Mouse (Mus musculus): ENCODE data around the gene Fbxl17. TPM values are rescaled to one million over a fixed set of nuclear protein-coding genes. Genes with fewer than 3 reads are reported as not detected.

Gene Fbxl17
- polyA plus RNA-seq, 1 experiment from 2014 or later = 4.4 TPM

GRCm38 (mm10) chr17:63107515-63107914 lies 392.3 kb downstream of the Fbxl17 start:
- no peak overlapping the region for H3K27ac ChIP-seq
- no peak for DNase-seq (ENCODE audit: low spot score)

GRCm38 (mm10) chr17:63095553-63095952 lies 404.3 kb downstream of the Fbxl17 start:
- no peaks in the 10 kb centered on the region for H3K27me3 ChIP-seq (ENCODE audit: low read depth, poor library complexity, severe bottlenecking)
- no peaks in the 10 kb centered on the region for H3K9me3 ChIP-seq (replicated peaks)
- DNase-seq (ENCODE audit: low spot score) = no peak
- WGBS = 70% methylated on average over 2 of the region's 2 CpGs
- no peak overlapping the region for H3K4me3 ChIP-seq
- H3K4me1 ChIP-seq = no peaks in the 10 kb centered on the region
- H3K27ac ChIP-seq = no peak overlapping the region
- no peaks in the 10 kb centered on the region for H3K36me3 ChIP-seq

More at GRCm38 (mm10) chr17:63107515-63107914, 392.3 kb downstream of the Fbxl17 start:
- H3K4me3 ChIP-seq = no peak overlapping the region
- H3K4me1 ChIP-seq = no peaks in the 10 kb centered on the region
- no peaks in the 10 kb centered on the region for H3K27me3 ChIP-seq (ENCODE audit: low read depth, poor library complexity, severe bottlenecking)
- WGBS = 82% methylated on average over 4 of the region's 4 CpGs
- no peaks in the 10 kb centered on the region for H3K9me3 ChIP-seq (replicated peaks)
- no peaks in the 10 kb centered on the region for H3K36me3 ChIP-seq

- no peak overlapping the region for H3K4me3 ChIP-seq
- H3K27me3 ChIP-seq (ENCODE audit: low read depth, poor library complexity, severe bottlenecking) = no peaks in the 10 kb centered on the region
- no peaks in the 10 kb centered on the region for H3K4me1 ChIP-seq
- no peaks in the 10 kb centered on the region for H3K9me3 ChIP-seq (replicated peaks)
- H3K27ac ChIP-seq = no peak overlapping the region
- whole genome bisulfite sequencing = 87% methylated on average over 4 of the region's 4 CpGs
- no peaks in the 10 kb centered on the region for H3K36me3 ChIP-seq
- no peak for DNase-seq (ENCODE audit: low spot score)
Measured at GRCm38 (mm10) chr17:63095017-63095416, 404.8 kb downstream of the Fbxl17 start.

DNA sequence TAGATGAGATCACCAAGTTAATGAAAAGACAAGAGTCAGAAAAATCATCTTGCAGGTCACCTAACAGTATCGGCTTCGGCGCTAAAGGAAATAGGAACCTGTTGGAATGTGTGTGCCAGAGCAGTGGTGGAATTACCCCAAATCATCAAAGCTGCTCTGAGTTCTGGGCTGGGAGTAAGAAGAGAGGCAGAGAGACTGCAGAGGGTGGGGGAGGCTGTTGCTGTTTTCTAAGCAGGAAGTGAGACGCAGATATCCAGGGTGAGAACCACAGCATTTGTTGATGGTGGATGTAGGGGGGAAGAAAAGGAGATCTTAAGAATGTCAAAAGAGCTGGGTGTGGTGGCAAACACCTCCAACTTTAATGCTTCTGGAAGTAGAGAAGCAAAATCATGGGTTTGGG lies 406.6 kb downstream of the Fbxl17 start:
- Histone ChIP-seq H3K27me3 (ENCODE audit: low read depth, poor library complexity, severe bottlenecking) (no peaks in the 10 kb centered on the region), H3K4me1 (no peaks in the 10 kb centered on the region), H3K27ac (no peak overlapping the region), H3K36me3 (no peaks in the 10 kb centered on the region), H3K9me3 (replicated peaks) (no peaks in the 10 kb centered on the region), H3K4me3 (no peak overlapping the region)
- 73% methylated on average over 4 of the region's 4 CpGs for WGBS
- no peak for DNase-seq (ENCODE audit: low spot score)

- Histone ChIP-seq H3K27me3 (ENCODE audit: low read depth, poor library complexity, severe bottlenecking) (no peaks in the 10 kb centered on the region), H3K27ac (no peak overlapping the region), H3K36me3 (no peaks in the 10 kb centered on the region), H3K4me3 (no peak overlapping the region), H3K9me3 (replicated peaks) (no peaks in the 10 kb centered on the region), H3K4me1 (no peaks in the 10 kb centered on the region)
- DNase-seq (ENCODE audit: low spot score) = no peak
- 76% methylated on average over 6 of the region's 6 CpGs for WGBS
Measured at GRCm38 (mm10) chr17:63092774-63093173, 407.0 kb downstream of the Fbxl17 start.

- 88% methylated on average over 3 of the region's 3 CpGs for WGBS
- DNase-seq (ENCODE audit: low spot score) = no peak
- no peaks in the 10 kb centered on the region for H3K9me3 ChIP-seq (replicated peaks)
- no peaks in the 10 kb centered on the region for H3K27me3 ChIP-seq (ENCODE audit: low read depth, poor library complexity, severe bottlenecking)
- H3K4me3 ChIP-seq = no peak overlapping the region
- H3K27ac ChIP-seq = no peak overlapping the region
- H3K36me3 ChIP-seq = no peaks in the 10 kb centered on the region
- no peaks in the 10 kb centered on the region for H3K4me1 ChIP-seq
Measured at GRCm38 (mm10) chr17:63090112-63090511, 409.7 kb downstream of the Fbxl17 start.

GRCm38 (mm10) chr17:63087265-63087664 lies 412.6 kb downstream of the Fbxl17 start:
- H3K27ac ChIP-seq = no peak overlapping the region
- no peaks in the 10 kb centered on the region for H3K9me3 ChIP-seq (replicated peaks)
- no peak overlapping the region for H3K4me3 ChIP-seq
- H3K4me1 ChIP-seq = no peaks in the 10 kb centered on the region
- 91% methylated on average over 10 of the region's 10 CpGs for WGBS
- H3K27me3 ChIP-seq (ENCODE audit: low read depth, poor library complexity, severe bottlenecking) = no peaks in the 10 kb centered on the region
- no peak for DNase-seq (ENCODE audit: low spot score)
- H3K36me3 ChIP-seq = no peaks in the 10 kb centered on the region

DNA sequence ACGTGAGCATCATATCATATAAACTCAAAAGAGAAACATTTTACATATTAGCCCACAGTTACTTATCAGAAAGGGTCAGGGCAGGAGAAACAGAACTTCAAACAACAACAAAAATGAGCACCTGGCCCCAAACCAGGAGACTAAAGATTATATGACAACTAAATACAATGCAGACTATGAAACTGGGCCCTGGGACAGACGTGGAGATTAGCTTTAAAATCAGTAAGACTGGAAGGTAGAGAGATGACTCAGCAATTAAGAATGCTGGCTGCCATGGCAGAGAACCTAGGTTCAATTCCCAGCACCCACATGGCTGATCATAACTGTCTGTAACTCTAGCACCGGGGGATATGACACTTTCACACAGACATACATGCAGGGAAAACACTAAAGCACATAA lies 413.3 kb downstream of the Fbxl17 start:
- H3K27ac ChIP-seq = no peak overlapping the region
- WGBS = 80% methylated on average over 3 of the region's 3 CpGs

DNA sequence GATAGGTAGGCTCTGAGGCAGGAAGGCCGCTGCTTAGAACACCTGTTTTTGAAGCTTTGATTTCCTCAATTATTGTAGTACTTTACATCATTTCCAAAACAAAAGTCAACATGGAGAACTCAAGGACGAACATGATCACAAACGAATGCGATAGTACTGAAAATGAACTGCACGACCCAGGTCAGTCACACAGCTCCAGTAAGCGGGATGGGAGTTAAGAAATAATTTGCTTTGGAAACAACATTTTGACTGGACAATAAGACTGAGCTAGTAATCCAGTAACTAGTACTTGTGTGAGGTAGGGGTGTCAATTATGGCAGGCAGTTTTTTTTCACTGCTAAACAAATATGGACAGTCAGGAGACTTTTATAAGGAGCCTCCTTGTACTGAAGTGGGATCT lies 414.6 kb downstream of the Fbxl17 start:
- H3K4me1 ChIP-seq = peaks cover 7% of the 10 kb centered on the region; the same call in 1 of the 2 replicates
- H3K27me3 ChIP-seq (ENCODE audit: low read depth, poor library complexity, severe bottlenecking) = no peaks in the 10 kb centered on the region
- no peak overlapping the region for H3K27ac ChIP-seq
- DNase-seq (ENCODE audit: low spot score) = no peak
- H3K4me3 ChIP-seq = no peak overlapping the region
- no peaks in the 10 kb centered on the region for H3K9me3 ChIP-seq (replicated peaks)
- H3K36me3 ChIP-seq = no peaks in the 10 kb centered on the region
- 93% methylated on average over 6 of the region's 6 CpGs for WGBS

More for the DNA sequence above, 413.3 kb downstream of the Fbxl17 start:
- DNase-seq (ENCODE audit: low spot score) = no peak
- H3K4me3 ChIP-seq = no peak overlapping the region
- H3K27me3 ChIP-seq (ENCODE audit: low read depth, poor library complexity, severe bottlenecking) = no peaks in the 10 kb centered on the region
- no peaks in the 10 kb centered on the region for H3K36me3 ChIP-seq
- no peaks in the 10 kb centered on the region for H3K9me3 ChIP-seq (replicated peaks)
- peaks cover 3% of the 10 kb centered on the region; the same call in 1 of the 2 replicates for H3K4me1 ChIP-seq

- no peaks in the 10 kb centered on the region for H3K36me3 ChIP-seq
- H3K27me3 ChIP-seq (ENCODE audit: low read depth, poor library complexity, severe bottlenecking) = peaks cover 15% of the 10 kb centered on the region; the same call in 1 of the 2 replicates
- H3K9me3 ChIP-seq (replicated peaks) = no peaks in the 10 kb centered on the region
- H3K4me3 ChIP-seq = no peak overlapping the region
- DNase-seq (ENCODE audit: low spot score) = no peak
- H3K4me1 ChIP-seq = peaks cover 29% of the 10 kb centered on the region
- no peak overlapping the region for H3K27ac ChIP-seq
- WGBS = 88% methylated on average over 5 of the region's 5 CpGs
Measured at GRCm38 (mm10) chr17:63079087-63079486, 420.7 kb downstream of the Fbxl17 start.

DNA sequence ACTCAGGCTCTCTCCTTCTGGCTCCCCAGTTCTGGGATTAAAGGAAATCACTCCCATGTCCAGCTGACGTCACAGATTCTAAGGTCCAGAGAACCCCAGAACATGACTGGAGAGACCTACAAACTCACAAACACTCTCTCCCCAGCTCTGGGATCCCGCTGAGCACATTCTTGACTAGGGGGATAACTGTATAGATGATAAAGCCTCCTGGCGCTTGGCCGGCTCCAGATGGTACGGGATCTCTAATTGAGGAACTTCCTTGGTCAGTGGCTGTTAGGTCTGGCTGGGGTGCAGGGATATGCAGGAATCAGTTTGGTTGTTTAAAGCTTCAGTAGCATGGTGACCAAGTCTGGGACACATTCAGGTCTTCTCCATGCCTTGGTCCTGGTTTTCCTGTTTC lies 422.3 kb downstream of the Fbxl17 start:
- H3K4me1 ChIP-seq = peaks cover 29% of the 10 kb centered on the region
- no peaks in the 10 kb centered on the region for H3K36me3 ChIP-seq
- DNase-seq (ENCODE audit: low spot score) = no peak
- H3K27me3 ChIP-seq (ENCODE audit: low read depth, poor library complexity, severe bottlenecking) = peaks cover 15% of the 10 kb centered on the region; the same call in 1 of the 2 replicates
- H3K4me3 ChIP-seq = no peak overlapping the region
- H3K27ac ChIP-seq = no peak overlapping the region
- no peaks in the 10 kb centered on the region for H3K9me3 ChIP-seq (replicated peaks)
- 40% methylated on average over 5 of the region's 5 CpGs for WGBS

- WGBS = 12% methylated on average over 8 of the region's 8 CpGs
- H3K36me3 ChIP-seq = no peaks in the 10 kb centered on the region
- H3K4me1 ChIP-seq = peaks cover 28% of the 10 kb centered on the region
- H3K9me3 ChIP-seq (replicated peaks) = no peaks in the 10 kb centered on the region
- H3K27me3 ChIP-seq (ENCODE audit: low read depth, poor library complexity, severe bottlenecking) = peaks cover 15% of the 10 kb centered on the region; the same call in 1 of the 2 replicates
- no peak overlapping the region for H3K27ac ChIP-seq
- no peak overlapping the region for H3K4me3 ChIP-seq
- DNase-seq (ENCODE audit: low spot score) = no peak
Measured at GRCm38 (mm10) chr17:63076661-63077060, 423.2 kb downstream of the Fbxl17 start.

- H3K4me1 ChIP-seq = peaks cover 23% of the 10 kb centered on the region
- no peaks in the 10 kb centered on the region for H3K9me3 ChIP-seq (replicated peaks)
- H3K36me3 ChIP-seq = no peaks in the 10 kb centered on the region
- H3K27me3 ChIP-seq (ENCODE audit: low read depth, poor library complexity, severe bottlenecking) = peaks cover 15% of the 10 kb centered on the region; the same call in 1 of the 2 replicates
- no peak for DNase-seq (ENCODE audit: low spot score)
- H3K27ac ChIP-seq = no peak overlapping the region
- 34% methylated on average over 8 of the region's 8 CpGs for WGBS
- H3K4me3 ChIP-seq = no peak overlapping the region
Measured at GRCm38 (mm10) chr17:63076037-63076426, 423.8 kb downstream of the Fbxl17 start.
